Mouse (Mus musculus): Measurements from ENCODE around the gene Zfp563.

Zfp563 gene

DNA sequence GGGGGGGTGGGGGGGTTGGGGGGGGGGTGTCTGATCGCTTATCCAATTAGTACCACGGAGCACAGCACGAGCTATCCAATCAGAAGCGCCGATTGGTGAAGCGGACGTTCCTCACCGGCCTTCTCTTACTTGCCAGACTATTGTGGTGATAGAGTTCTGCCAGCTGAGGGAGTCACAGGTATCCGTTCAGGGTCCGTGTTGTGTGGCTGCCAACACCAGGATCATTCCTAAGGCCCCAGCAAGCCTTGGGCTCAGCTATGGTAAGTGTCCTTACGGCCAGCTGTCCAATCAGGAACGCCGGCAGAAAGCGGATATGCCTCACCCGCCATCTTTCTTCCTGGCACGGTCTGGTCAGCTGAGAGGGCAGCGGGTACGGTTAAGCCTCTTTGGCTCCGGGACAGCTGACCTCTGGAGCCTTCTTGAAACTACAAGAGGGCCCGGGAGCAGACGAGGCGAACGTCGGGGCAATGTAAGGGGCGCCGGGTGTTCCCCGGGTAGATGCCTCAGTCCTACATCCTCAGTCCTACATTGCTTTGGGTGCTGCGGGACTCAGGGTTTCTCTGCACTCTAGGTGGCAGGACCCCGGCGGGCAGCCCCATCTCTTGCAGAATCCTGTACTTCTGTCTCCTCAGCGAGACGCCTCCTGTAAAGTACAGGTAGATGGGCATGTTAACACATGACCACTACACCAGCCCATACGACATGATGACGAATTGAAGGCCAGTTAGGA lies at the start of gene Zfp563:
TSS of gene Zfp563 (plus strand) at position 91 of the 730 bp plus-strand sequence.
- peak; percentile 63 for DNase-seq (ENCODE audit: low read depth)

DNA sequence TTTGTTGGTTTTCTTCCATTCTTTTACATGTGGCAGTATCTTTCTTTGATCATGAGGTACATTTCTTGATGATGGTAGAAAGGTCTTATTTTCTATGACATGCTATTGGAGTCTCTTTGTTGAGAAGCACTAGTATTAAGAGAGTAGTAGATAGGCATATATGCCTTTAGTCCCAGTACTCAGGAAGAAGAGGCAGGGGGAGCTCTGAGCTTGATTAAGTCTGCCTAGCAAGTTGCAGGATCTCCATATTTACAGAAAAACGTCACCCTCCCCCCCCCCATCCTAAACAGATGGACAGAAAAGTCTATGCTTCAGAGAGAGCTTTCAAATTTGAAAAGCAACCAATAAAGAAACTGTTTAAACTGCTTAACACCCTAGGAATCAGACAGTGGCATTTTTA lies 30.3 kb upstream of the Zfp563 start:
- DNase-seq (ENCODE audit: low read depth) = no peak

DNA sequence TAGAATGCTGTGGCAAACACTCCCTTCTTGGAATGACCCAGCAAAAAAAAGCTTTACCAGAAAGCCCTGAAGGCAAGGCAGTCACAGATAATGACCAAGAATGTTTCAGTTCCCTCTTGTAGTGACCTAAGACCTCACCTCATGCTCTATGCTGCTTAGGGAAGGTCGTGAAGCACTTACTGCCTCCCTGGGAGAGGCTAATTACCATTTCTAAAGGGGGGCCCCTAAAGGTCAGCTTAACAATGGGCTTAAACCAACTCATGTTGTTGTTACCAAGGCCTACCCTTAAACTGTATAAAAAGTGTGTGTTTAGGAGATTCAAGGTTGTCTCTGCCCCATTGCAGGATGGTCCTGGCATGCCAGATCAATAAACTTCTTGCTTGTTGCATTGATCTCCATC lies 26.1 kb upstream of the Zfp563 start:
- no peak for DNase-seq (ENCODE audit: low read depth)

DNA sequence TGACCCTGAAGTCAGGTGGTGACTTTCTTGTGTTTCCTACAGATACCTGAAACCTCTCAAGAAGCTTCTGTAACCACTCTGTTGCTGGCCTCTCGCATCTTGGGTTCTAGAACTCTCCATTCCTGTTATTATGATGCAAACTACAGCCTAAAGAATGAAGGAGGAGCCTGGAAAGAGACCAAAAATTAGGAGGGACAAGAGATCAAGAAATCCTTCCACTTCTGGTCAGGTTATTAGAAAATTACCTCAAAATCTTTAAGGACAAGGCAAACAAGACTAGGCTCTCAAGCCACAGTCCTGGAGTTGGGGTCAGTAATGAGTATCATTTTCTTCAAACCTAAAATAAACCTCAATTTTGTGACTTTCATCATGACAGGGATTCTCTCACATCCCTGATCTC lies 21.2 kb upstream of the Zfp563 start, which contains the start of gene 4921501E09Rik:
TSS of gene 4921501E09Rik (minus strand) at position 101 of the 400 bp plus-strand sequence.
- no peak for DNase-seq (ENCODE audit: low read depth)

DNA sequence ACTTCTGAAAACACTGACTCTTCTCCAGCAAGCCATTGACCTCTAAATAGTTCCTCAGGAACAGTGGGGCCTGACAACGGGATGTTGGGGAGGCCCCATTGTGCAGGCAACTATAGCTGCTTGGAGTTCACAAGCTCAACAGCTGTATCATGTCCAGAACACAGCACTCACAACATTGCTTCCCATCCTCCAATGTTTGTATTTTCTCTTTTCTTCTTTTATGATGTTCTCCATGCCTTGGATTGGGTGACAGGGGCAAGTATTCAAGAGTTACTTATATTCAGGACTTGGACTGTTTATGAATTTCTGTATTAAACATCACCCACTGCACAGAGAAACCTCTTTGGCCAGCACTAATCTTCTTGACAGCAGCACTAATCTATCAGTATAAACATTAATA lies 2.5 kb downstream of the Zfp563 start:
- DNase-seq (ENCODE audit: low read depth) = no peak

DNA sequence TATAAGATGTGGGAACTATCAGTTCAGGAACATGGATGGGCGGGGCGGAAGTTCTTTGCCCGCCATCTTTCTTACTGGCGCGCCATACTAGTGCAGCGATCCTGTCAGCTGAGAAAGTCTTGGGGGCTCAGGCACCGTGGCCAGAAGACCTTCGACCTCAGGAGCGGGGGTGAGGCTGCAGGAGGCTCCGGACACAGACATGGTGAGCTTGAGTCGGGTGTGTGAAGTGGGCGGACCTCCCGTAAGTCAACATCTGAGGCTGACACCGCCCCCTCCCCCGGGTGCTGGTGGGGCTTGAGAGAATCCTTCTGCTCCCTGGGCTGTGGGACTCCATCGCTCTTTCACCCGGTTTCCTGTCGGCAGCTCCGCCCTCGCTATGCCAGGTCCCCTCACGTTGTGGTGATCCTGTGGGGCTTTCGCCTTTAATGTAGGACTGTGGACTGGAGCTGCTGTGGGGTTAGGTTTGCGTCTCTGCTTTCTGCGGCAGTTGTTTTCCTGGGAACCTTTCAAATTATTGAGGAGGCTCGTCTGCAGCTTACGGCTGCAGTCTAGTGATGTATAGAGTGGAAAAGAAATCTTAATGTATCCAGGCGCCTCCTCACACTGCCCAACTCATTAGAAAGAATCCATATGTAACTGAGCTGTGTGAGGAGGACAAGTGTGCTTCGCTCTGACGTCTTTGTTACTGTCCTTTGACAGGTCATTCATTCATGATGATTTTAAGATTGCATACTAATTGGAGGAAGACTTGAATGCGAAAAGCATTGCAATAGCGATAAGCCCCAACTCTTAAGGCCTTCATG lies 3.5 kb downstream of the Zfp563 start:
- DNase-seq (ENCODE audit: low read depth) = peak; percentile 47

DNA sequence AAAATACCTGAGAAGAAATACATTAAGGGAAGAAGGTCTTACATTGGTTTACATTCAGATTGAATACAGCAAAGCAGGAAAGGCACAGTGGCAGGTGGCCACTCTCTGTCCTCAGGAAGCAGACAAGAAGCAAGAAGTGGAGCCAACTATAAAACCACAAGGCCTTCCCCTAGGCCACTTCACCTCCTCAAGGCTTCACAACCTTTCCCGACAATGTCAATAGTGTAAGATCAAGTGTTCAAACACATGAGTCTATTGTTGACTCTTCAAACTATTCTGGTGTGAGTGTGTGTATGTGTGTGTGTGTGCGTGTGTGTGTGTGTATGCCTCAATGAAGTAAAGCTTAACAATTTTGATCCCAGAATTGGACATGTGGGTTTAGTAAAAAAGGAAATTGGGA lies 8.3 kb downstream of the Zfp563 start:
- DNase-seq (ENCODE audit: low read depth) = no peak

DNA sequence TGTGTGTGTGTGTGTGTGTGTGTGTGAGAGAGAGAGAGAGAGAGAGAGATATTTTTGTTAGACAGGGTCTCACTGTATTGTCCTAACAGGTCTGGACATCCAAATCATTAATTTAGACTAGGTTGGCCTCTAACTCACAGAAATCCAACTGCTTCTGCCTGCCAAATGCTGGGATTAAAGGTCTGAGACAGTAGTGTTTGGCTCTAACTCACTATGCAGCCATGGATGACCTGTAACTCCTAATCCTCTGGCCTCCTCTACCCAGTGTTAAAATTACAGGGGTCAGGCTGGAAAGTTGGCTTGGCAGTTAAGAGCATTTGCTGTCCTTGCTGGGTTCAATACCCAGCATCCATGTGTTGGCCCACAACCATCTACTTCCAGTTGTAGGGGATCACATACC lies 35.4 kb downstream of the Zfp563 start:
- DNase-seq (ENCODE audit: low read depth) = no peak

DNA sequence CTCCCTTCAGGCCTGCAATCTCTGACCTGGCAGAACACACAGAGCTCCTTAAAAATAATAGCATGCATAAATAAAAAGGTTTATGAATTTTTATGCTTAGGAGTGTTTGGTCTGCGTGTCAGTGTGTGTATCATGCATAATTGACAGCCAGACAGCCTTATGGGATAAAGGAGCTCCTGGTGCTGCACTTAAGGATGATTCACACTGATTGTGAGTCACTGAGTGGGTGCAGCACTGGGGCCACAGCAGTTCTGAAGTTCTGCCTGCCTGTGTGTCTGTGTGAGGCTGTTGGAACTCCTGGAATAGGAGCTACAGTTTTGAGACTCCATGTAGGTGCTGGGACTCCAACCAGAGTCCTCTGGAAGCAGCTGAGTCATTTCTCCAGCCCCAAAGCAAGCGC lies 37.1 kb downstream of the Zfp563 start:
- DNase-seq (ENCODE audit: low read depth) = no peak

DNA sequence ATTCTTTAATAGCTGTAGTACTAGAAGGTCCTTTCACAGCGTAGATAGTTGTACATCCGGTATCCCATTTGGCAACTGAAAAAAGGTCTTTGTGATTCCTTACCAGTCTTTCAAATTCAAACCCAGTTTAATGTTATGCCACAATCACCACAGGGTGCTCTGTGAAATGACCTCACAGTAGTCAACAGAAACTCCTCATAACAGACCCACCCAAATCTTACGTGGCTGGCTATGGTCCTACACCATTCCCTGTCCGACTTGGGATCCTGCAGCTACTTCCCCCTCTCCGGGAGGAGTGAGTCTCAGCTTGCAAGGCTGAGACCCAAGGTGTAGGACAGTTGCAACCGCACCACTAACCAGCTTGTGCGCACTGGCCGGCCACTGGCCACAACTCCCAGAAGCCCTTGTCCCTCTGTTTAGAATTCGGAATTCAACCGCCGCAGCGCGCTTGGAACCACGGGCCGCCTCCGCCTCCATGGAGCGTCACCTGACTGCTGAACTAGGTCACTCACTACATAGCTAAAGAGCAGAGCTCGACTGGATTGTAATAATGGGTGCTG lies 50.2 kb downstream of the Zfp563 start, which contains the start of gene Morc2b:
TSS of gene Morc2b (minus strand) at position 423 of the 560 bp plus-strand sequence.
- DNase-seq (ENCODE audit: low read depth) = no peak
